Mouse (Mus musculus) spleen, adult 2 months (tissue): ENCODE results near the gene Pdgfd. TPM values are rescaled to one million over a fixed set of nuclear protein-coding genes. Genes with fewer than 3 reads are reported as not detected.

ENCODE experiments used
- DNase-seq, 2 experiments: peaks; one replicate each; pipeline versions ENCODE4 v3.0.0 to v3.0.0-alpha.2; 2012 to 2021; ENCODE audit warnings: low spot score in 2 of 2, low read depth in 1 of 2
- H3K27ac ChIP-seq: fragments of 200-500 bp; 2 replicates; pipeline ENCODE4 v1.5.1; 2012; ENCODE audit warnings: low read length, inconsistent platforms; ENCODE audit not compliant: insufficient read depth
- H3K27me3 ChIP-seq: fragments of 200-500 bp; 2 replicates; pipeline ENCODE4 v1.6.1; 2012; ENCODE audit warnings: mild to moderate bottlenecking, moderate library complexity, low read length, inconsistent platforms; ENCODE audit not compliant: control insufficient read depth, insufficient read depth
- H3K36me3 ChIP-seq: fragments of 200-500 bp; 2 replicates; pipeline ENCODE4 v1.6.1; 2012; ENCODE audit warnings: mild to moderate bottlenecking, low read length, inconsistent platforms; ENCODE audit not compliant: control insufficient read depth, insufficient read depth
- H3K4me1 ChIP-seq: fragments of 200-500 bp; 2 replicates; pipeline ENCODE4 v1.6.1; 2011; ENCODE audit warnings: inconsistent platforms; ENCODE audit not compliant: control insufficient read depth, insufficient read depth, insufficient read length
- H3K4me3 ChIP-seq: fragments of 200-500 bp; 2 replicates; pipeline ENCODE4 v1.5.1; 2011; ENCODE audit warnings: mild to moderate bottlenecking, inconsistent platforms; ENCODE audit not compliant: insufficient read depth, insufficient read length; ENCODE audit errors: extremely low read depth
- CTCF ChIP-seq: fragments of 200-500 bp; IDR thresholded peaks from 2 replicates; pipeline ENCODE4 v1.5.1; 2011; ENCODE audit warnings: mild to moderate bottlenecking, inconsistent platforms; ENCODE audit not compliant: insufficient read depth, insufficient read length, insufficient replicate concordance; ENCODE audit errors: extremely low read depth
- POLR2A ChIP-seq: fragments of 200-500 bp; IDR thresholded peaks from 2 replicates; pipeline ENCODE4 v1.6.1; 2011; ENCODE audit warnings: low read depth, low read length, inconsistent platforms
- WGBS: fragments of 180-500 bp; shearing (Covaris S2); methylation state at CpG from one replicate; pipeline ENCODE4 v1.1.7; 2018; 5-methylcytosine and 5-hydroxymethylcytosine counted together
- polyA plus RNA-seq: library from polyadenylated mRNA; depleted of rRNA; stranded (reverse); fragments of >200 nt; gene quantifications from 2 replicates; pipeline ENCODE4 v1.2.3, GENCODE M21; 2012

Gene Pdgfd
- polyA plus RNA-seq, 1 experiment: 0.43 TPM

DNA sequence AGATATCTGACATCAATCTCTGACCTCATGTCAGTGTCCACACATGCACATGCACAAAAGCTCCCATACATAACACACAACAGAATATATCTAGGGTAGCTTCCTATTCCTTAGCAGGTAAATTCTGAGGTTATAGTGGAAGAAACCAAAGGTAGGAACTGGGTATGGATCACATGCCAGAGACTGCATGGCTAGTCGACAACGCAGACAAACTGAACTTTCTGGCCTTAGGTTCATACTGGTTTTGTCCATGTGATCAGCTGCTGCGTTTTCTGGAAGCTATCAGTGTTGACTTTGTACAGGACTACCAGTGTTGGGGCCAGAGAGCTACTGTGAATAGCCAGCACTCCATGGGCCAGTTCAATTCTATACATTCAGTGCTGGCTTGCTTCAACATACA, 170.0 kb downstream of the Pdgfd start:
- no peak for DNase-seq
- H3K27me3 ChIP-seq: no peaks in the 10 kb centered on the region
- TF ChIP-seq CTCF (no peak), POLR2A (no peak)
- no peak overlapping the region for H3K27ac ChIP-seq
- no peaks in the 10 kb centered on the region for H3K36me3 ChIP-seq
- H3K4me1 ChIP-seq: no peaks in the 10 kb centered on the region
- H3K4me3 ChIP-seq: no peak overlapping the region
- 87% methylated on average over 3 of the region's 3 CpGs for WGBS

DNA sequence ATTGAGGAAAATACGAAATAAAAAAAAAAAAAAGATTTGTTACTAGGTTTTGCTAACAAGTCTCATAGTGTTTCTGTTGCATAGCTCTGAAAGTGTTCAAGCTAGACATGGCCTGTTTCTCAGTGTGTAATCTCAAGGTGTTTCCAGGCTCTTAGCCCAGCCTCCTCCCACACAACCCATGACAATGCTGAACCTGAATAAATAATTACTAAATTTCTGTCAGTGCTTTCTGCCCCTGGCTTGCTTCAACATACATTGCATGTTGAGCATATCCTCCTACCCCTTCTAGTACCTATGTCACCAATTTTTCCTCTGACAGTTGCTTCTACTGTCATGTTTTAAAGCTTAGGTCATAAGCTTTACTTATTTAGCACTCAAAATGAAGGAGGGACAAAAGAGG, 171.0 kb downstream of the Pdgfd start:
- Histone ChIP-seq H3K4me3 (no peak overlapping the region), H3K36me3 (no peaks in the 10 kb centered on the region), H3K27ac (no peak overlapping the region), H3K27me3 (no peaks in the 10 kb centered on the region), H3K4me1 (no peaks in the 10 kb centered on the region)
- TF ChIP-seq POLR2A: no peak
- TF ChIP-seq CTCF: no peak
- WGBS: 65% methylated on average over 1 of the region's 1 CpGs
- DNase-seq: no peak

GRCm38 (mm10) chr9:6340750-6341149, 172.4 kb downstream of the Pdgfd start:
- DNase-seq: no peak
- no peak overlapping the region for H3K4me3 ChIP-seq
- H3K27me3 ChIP-seq: no peaks in the 10 kb centered on the region
- no peak for TF ChIP-seq CTCF
- no peak for TF ChIP-seq POLR2A
- H3K4me1 ChIP-seq: no peaks in the 10 kb centered on the region
- H3K36me3 ChIP-seq: no peaks in the 10 kb centered on the region
- H3K27ac ChIP-seq: no peak overlapping the region

- 95% methylated on average over 10 of the region's 10 CpGs for WGBS
- no peak overlapping the region for H3K27ac ChIP-seq
- no peak overlapping the region for H3K4me3 ChIP-seq
- H3K4me1 ChIP-seq: no peaks in the 10 kb centered on the region
- no peaks in the 10 kb centered on the region for H3K27me3 ChIP-seq
- TF ChIP-seq CTCF (no peak), POLR2A (no peak)
- no peaks in the 10 kb centered on the region for H3K36me3 ChIP-seq
- no peak for DNase-seq
Measured at GRCm38 (mm10) chr9:6342854-6343253, 174.5 kb downstream of the Pdgfd start.

GRCm38 (mm10) chr9:6344514-6344913, 176.1 kb downstream of the Pdgfd start:
- no peak for TF ChIP-seq POLR2A
- TF ChIP-seq CTCF: no peak
- no peak for DNase-seq
- no peak overlapping the region for H3K27ac ChIP-seq
- H3K27me3 ChIP-seq: no peaks in the 10 kb centered on the region
- WGBS: 73% methylated on average over 2 of the region's 2 CpGs
- H3K4me1 ChIP-seq: no peaks in the 10 kb centered on the region
- no peaks in the 10 kb centered on the region for H3K36me3 ChIP-seq
- no peak overlapping the region for H3K4me3 ChIP-seq

DNA sequence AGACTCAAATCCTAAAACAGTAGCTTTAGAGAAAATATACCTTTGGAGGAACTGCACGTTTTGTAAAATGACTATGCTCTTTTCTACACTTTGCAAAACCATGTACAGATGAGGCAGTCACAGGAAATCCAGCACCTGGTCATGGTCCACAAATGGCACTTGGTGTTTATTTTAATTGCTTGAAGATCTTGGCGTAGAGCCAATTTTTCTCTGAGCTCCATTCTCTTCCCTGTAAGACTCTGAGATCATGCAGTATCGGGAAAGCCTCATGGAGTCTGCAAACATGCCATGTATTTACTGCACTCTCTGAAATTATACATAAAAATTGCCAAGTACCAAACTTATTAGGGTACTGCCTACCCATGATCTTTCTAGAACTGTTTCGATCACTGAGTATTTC, 176.5 kb downstream of the Pdgfd start:
- 67% methylated on average over 4 of the region's 4 CpGs for WGBS
- TF ChIP-seq POLR2A: no peak
- no peak for TF ChIP-seq CTCF
- Histone ChIP-seq H3K27me3 (no peaks in the 10 kb centered on the region), H3K27ac (no peak overlapping the region), H3K4me1 (no peaks in the 10 kb centered on the region), H3K4me3 (no peak overlapping the region), H3K36me3 (no peaks in the 10 kb centered on the region)
- DNase-seq: no peak

DNA sequence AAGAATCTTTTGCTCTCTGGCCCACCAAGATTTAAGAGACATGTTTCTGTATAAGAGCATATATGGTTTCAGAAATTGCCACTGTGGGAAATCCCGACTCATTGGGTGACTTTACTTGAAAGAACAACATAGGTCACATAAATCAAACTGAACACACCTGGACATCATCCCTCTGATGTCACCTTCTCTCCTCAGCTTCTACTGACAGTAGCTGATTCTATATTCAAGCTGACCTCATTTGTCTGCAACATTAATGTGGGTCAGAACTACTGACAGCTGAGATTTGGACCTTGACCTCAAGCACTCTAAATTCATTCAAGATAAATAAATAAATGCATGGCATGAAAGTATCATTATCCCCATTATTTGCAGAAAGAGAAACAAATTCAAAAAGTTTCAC, 177.0 kb downstream of the Pdgfd start:
- TF ChIP-seq CTCF (no peak), POLR2A (no peak)
- 70% methylated on average over 1 of the region's 1 CpGs for WGBS
- H3K4me3 ChIP-seq: no peak overlapping the region

DNA sequence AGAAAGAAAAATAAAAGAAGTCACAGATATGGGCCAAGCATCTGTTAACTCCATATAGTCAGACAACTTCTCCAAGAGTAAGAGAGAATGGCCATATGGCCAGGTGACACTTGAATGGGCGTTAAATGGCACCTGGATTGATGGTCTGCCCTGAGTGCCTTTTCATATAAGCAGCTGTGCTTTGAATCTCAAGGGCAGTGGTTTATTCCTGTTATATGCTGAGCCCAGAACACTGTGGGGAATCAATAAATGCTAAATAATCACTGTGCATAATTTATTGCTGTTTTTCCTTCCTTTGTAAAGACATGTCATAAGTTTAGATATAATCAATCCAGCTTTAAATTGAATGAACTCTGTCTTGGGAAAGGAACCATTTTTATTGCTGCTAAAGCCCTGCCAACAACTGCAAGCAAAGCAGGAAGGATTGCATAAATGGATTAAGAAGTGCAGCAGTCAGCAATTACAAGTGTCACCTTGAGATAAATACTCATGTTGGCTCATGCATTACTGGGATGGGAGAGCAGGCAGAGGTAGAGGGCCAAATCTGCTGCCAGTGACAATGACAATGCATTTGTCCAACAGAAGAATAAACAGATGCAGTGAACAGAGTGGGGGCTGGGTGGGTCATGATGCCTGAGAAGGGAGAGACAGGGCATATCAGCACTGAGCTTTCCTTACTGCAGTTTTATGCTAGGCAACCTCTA, 185.0 kb downstream of the Pdgfd start:
- H3K27me3 ChIP-seq: no peaks in the 10 kb centered on the region
- WGBS: 73% methylated on average over 1 of the region's 1 CpGs
- H3K4me3 ChIP-seq: no peak overlapping the region
- DNase-seq: no peak
- TF ChIP-seq CTCF (no peak), POLR2A (no peak)
- no peak overlapping the region for H3K27ac ChIP-seq
- H3K4me1 ChIP-seq: no peaks in the 10 kb centered on the region
- H3K36me3 ChIP-seq: no peaks in the 10 kb centered on the region

More for the DNA sequence above, 177.0 kb downstream of the Pdgfd start:
- DNase-seq: no peak
- Histone ChIP-seq H3K4me1 (no peaks in the 10 kb centered on the region), H3K27ac (no peak overlapping the region), H3K27me3 (no peaks in the 10 kb centered on the region), H3K36me3 (no peaks in the 10 kb centered on the region)
